Mouse (Mus musculus): ENCODE measurements around the gene Carmil2. TPM values are rescaled to one million over a fixed set of nuclear protein-coding genes. Genes with fewer than 3 reads are reported as not detected.
A peak's percentile ranks its signal among the peaks of the same experiment; 100 is the strongest.

The Carmil2 gene
- polyA plus RNA-seq, 1 experiment = 43.9 TPM

GRCm38 (mm10) chr8:105694051-105694799 is 8.2 kb downstream of the Carmil2 start:
- no peaks in the 10 kb centered on the region for H3K4me1 ChIP-seq (ENCODE audit: control insufficient read depth, insufficient read depth, low read length)
- H3K27ac ChIP-seq (ENCODE audit: insufficient read depth, low read length) = peak overlapping the region; percentile 87
- H3K4me3 ChIP-seq (ENCODE audit: insufficient read depth, low read length) = peak overlapping the region; percentile 100
- no peak for TF ChIP-seq CTCF (IDR thresholded peaks at IDR 0.05; ENCODE audit: extremely low read depth, insufficient read depth, low read length)
- TF ChIP-seq POLR2A (IDR thresholded peaks at IDR 0.05; ENCODE audit: extremely low read depth, insufficient read depth, low read length) = no peak

DNA sequence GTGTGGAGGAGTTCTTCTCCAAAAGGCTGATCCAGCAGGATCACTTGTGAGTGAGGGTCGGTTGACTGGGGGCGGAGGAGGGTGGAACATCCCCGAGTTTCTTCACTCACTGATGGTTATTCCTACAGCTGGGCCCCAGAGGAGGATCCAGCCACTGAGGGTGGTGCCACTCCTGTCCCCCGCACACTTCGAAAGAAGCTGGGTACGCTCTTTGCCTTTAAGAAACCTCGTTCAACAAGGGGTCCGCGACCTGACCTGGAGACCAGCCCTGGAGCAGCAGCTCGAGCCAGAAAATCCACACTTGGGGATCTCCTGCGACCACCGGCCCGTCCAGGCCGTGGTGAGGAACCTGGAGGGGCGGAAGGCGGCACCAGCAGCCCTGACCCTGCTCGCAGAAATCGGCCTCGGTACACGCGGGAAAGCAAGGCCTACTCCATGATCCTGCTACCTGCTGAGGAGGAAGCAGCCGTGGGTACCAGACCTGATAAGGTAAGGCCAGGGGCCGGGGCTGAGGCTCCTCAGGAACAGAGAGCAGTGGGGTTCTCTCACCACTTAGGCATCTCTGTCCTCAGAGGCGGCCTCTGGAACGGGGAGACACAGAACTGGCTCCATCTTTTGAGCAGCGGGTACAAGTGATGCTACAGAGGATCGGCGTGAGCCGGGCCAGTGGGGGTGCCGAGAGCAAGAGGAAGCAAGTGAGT is 9.2 kb downstream of the Carmil2 start:
- no peak overlapping the region for H3K27ac ChIP-seq (ENCODE audit: insufficient read depth, low read length)
- TF ChIP-seq CTCF (IDR thresholded peaks at IDR 0.05; ENCODE audit: extremely low read depth, insufficient read depth, low read length) (no peak), POLR2A (IDR thresholded peaks at IDR 0.05; ENCODE audit: extremely low read depth, insufficient read depth, low read length) (no peak)

GRCm38 (mm10) chr8:105697196-105697780 is 11.2 kb downstream of the Carmil2 start:
- H3K27ac ChIP-seq (ENCODE audit: insufficient read depth, low read length) = no peak overlapping the region
- no peak overlapping the region for H3K4me3 ChIP-seq (ENCODE audit: insufficient read depth, low read length)
- TF ChIP-seq CTCF (IDR thresholded peaks at IDR 0.05; ENCODE audit: extremely low read depth, insufficient read depth, low read length) (no peak), POLR2A (IDR thresholded peaks at IDR 0.05; ENCODE audit: extremely low read depth, insufficient read depth, low read length) (no peak)
- H3K4me1 ChIP-seq (ENCODE audit: control insufficient read depth, insufficient read depth, low read length) = no peaks in the 10 kb centered on the region

More for the DNA sequence above, 9.2 kb downstream of the Carmil2 start:
- Histone ChIP-seq H3K4me1 (ENCODE audit: control insufficient read depth, insufficient read depth, low read length) (no peaks in the 10 kb centered on the region), H3K4me3 (ENCODE audit: insufficient read depth, low read length) (peak overlapping the region; percentile 100)

DNA sequence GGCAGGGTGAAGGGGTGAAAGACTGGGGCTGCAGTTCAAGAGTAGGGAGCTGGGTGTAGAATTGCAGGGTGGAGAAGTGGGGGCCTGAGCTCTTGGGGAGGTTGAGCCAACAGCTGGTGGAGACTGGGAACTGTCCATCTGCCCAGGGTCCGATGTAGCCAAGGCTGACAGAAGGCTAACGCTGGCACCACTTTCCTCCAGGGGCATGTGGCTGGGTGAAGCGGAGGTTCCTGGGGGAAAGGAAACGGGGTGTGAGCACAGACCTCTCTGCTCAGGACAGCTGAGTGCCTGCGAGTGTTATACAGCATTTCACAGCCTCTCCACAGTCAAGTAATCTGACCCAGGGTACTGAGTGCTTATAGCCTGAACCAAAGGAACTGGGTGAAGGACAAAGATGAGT is 12.7 kb downstream of the Carmil2 start:
- Histone ChIP-seq H3K4me1 (ENCODE audit: control insufficient read depth, insufficient read depth, low read length) (no peaks in the 10 kb centered on the region), H3K27ac (ENCODE audit: insufficient read depth, low read length) (no peak overlapping the region), H3K4me3 (ENCODE audit: insufficient read depth, low read length) (no peak overlapping the region)
- TF ChIP-seq POLR2A (IDR thresholded peaks at IDR 0.05; ENCODE audit: extremely low read depth, insufficient read depth, low read length) (no peak), CTCF (IDR thresholded peaks at IDR 0.05; ENCODE audit: extremely low read depth, insufficient read depth, low read length) (no peak)

GRCm38 (mm10) chr8:105699488-105700215 is 13.6 kb downstream of the Carmil2 start:
- H3K27ac ChIP-seq (ENCODE audit: insufficient read depth, low read length) = no peak overlapping the region
- no peaks in the 10 kb centered on the region for H3K4me1 ChIP-seq (ENCODE audit: control insufficient read depth, insufficient read depth, low read length)
- H3K4me3 ChIP-seq (ENCODE audit: insufficient read depth, low read length) = peak overlapping the region; percentile 72; the same call in 1 of the 2 replicates
- TF ChIP-seq CTCF (IDR thresholded peaks at IDR 0.05; ENCODE audit: extremely low read depth, insufficient read depth, low read length) = no peak
- TF ChIP-seq POLR2A (IDR thresholded peaks at IDR 0.05; ENCODE audit: extremely low read depth, insufficient read depth, low read length) = no peak

DNA sequence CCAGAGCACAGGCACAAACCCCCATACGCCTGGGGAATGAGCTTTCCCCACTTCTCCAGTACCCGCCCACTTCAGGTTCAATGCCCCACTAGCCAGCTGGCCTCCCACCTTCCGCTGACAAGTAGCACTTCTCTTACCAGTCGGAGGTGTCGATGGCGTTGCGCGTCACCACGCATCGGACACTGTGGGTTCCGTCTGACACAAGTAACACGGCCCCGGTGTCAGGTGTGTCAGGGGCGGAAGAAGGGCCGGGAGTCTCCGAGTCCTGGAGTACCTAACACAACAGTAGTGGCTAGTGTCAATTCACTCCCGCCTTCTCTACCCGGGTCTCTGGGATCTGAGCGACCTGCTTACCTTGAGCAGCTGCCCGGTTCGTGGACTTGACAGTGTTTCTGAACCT is 14.5 kb downstream of the Carmil2 start:
- H3K4me3 ChIP-seq (ENCODE audit: insufficient read depth, low read length) = peak overlapping the region; percentile 72
- H3K27ac ChIP-seq (ENCODE audit: insufficient read depth, low read length) = peak overlapping the region; percentile 6; the same call in 1 of the 2 replicates

GRCm38 (mm10) chr8:105700966-105701824 is 15.1 kb downstream of the Carmil2 start, which contains the start of the genes Acd and Pard6a:
Gene Acd (minus strand): TSS chr8:105701102.
Gene Pard6a (plus strand): TSS chr8:105701148.
- Histone ChIP-seq H3K4me1 (ENCODE audit: control insufficient read depth, insufficient read depth, low read length) (no peaks in the 10 kb centered on the region), H3K27ac (ENCODE audit: insufficient read depth, low read length) (peak within 1 kb of the TSS; percentile 92), H3K4me3 (ENCODE audit: insufficient read depth, low read length) (peak within 1 kb of the TSS; percentile 72)
- TF ChIP-seq POLR2A (IDR thresholded peaks at IDR 0.05; ENCODE audit: extremely low read depth, insufficient read depth, low read length) (peak; percentile 80; the same call in 1 of the 2 replicates), CTCF (IDR thresholded peaks at IDR 0.05; ENCODE audit: extremely low read depth, insufficient read depth, low read length) (no peak)

More for the DNA sequence above, 14.5 kb downstream of the Carmil2 start:
- TF ChIP-seq CTCF (IDR thresholded peaks at IDR 0.05; ENCODE audit: extremely low read depth, insufficient read depth, low read length) (no peak), POLR2A (IDR thresholded peaks at IDR 0.05; ENCODE audit: extremely low read depth, insufficient read depth, low read length) (no peak)
- no peaks in the 10 kb centered on the region for H3K4me1 ChIP-seq (ENCODE audit: control insufficient read depth, insufficient read depth, low read length)

DNA sequence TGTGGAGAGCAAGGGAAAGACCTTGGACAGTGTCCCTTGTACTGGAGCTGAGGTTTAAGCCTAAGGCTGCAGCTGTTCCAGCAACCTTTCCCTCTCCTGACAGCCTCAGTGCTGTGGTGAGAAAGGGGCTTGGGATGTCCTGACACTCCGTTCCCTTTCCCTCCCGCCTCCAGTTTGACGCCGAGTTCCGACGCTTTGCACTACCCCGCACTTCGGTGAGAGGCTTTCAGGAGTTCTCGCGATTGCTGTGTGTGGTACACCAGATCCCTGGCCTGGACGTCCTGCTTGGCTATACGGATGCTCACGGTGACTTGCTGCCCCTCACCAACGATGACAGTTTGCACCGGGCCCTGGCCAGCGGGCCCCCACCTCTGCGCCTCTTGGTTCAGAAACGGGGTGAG is 15.9 kb downstream of the Carmil2 start:
- TF ChIP-seq POLR2A (IDR thresholded peaks at IDR 0.05; ENCODE audit: extremely low read depth, insufficient read depth, low read length) (peak; percentile 51; the same call in 1 of the 2 replicates), CTCF (IDR thresholded peaks at IDR 0.05; ENCODE audit: extremely low read depth, insufficient read depth, low read length) (no peak)
- Histone ChIP-seq H3K4me1 (ENCODE audit: control insufficient read depth, insufficient read depth, low read length) (no peaks in the 10 kb centered on the region), H3K4me3 (ENCODE audit: insufficient read depth, low read length) (peak overlapping the region; percentile 72), H3K27ac (ENCODE audit: insufficient read depth, low read length) (peak overlapping the region; percentile 49)
